Mouse (Mus musculus) MN1 (cell line): ENCODE measurements at regions not wholly inside any gene's neighbourhood (a gene's known extent, or its start where the extent isn't known, plus 50 kb on each side); places are given as distances from the start of the nearest gene placed in this dataset.
A peak's percentile ranks its signal among the peaks of the same experiment; 100 is the strongest.

Experiments used
- DNase-seq: peaks from one replicate; pipeline ENCODE4 v3.0.0-alpha.2; 2016; ENCODE audit warnings: low spot score

DNA sequence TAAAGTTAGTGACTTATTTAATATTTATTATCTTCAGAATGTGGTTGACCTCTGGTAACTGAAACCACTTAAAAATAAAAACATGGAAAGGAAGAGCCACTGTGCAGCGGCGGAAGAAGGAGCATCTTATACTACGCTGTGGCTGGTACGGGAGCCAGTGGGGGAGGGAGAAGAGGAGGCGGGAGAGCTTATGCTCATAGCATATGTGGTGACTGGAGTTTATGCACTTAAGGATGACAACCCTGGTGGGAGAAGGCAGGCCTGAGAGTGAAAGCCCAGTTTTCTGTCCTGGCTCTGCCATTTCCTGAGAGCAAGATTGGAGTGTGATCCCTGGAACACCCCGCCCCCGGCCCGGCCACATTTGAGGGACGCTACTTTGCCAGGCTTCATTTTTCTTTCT lies 145.5 kb downstream of the Tsen15 start:
- DNase-seq, result no peak

DNA sequence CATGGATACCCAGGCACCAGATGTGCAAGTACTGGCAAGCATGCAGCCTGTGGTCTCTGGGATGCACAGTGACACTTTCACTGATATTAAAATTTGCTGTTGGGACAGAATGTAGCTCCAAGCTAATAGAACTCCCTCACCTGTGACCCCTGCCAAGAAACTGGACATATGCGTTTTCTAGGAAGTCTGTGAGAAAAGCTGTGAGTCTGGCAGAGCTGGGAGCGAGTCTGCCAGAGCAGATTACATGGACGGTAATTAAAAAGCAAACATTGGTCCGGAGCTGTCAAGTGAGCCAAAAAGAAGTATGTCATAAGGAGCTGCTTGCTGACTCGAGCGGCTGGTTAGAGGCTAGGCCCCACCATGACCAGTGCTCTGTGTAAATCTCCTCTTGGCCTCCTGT lies 147.1 kb downstream of the Tsen15 start:
- peak; percentile 63 for DNase-seq

DNA sequence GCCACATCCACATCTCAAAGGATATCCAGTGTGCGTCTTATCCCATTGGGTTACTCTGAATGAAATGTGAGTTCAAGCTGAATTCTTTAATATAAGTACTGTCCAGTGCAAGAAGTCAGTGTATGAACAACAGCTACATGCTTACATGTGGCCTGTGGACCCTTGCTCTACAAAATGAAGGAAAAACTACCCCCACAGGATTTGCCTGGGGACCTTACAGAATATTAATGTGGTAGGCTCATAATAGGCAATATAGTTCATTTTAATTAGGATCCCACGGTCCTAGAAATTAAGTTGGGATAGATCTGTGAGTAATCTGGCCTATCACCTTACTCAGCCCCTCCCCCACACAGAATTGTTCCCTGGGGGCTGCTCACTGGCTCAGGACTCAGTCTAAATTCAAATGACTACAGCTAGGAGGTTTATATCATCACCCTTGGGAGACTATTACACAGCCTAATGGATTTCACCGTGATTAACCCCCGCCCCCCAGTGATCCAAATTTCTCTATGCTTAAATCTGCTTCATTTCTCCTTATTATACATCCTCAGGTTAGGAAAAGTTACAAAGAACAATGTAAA lies 145.4 kb upstream of the 1700025G04Rik start:
- no peak for DNase-seq

DNA sequence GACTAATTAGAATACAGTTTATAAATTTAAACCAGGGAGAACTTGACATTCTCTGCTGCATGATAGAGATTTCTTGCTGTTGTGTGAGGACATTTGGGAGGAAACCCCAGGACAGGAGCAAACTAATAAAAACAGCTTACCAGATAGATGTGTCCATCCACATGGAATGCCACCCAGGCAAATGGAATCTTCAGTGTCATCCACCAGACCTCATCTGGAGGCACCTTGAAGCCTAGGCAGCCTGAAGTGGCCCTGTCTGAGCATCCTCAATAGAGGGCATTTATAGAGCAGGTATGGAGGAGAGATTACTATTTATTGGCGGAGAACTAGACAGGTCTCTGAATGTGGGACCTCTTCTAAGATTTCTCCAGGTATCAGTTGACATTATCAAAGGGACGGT lies 144.8 kb upstream of the 1700025G04Rik start:
- no peak for DNase-seq

DNA sequence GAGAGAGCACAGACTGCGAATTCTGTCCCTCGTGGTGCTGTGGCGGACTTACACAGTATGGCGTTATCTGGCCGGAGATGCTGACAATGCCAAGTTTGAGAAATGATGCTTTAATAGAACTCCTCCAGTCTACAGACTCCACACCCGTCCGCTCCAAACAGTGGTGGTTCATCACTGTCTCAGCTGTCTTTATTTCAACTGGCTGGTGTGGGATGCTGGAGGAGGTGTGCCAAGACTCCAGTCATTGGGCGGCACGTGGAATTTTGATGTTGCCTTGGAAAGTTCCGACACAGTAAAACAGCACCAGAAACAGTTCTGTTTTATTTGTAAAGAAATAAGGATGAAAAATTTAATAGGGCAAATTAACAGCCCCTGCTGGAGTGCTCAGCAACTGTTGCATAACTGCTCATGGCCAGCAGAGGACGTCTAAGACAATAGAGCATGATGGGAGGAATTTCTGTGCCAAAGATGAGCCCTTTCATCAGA lies 141.8 kb upstream of the 1700025G04Rik start:
- no peak for DNase-seq

DNA sequence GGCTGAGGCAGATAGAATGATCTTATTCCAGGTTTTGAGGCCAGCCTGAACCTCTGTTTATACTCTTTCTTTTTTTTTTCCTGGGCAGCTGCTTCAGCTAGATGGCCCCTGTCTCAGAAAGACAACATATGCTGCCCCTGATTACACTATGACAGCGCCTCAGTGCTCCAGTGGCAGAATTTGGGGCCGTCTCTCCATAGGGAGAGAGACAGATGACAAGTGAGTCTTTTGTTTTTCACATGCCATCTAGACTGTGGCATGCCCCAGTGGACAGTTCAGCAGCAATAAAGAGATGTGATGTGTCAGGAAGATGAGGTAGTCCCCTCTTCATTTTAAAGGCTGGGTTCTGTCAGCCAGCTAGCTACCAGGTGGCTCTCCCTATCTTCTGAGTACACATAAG lies 139.8 kb upstream of the 1700025G04Rik start:
- DNase-seq, result no peak

DNA sequence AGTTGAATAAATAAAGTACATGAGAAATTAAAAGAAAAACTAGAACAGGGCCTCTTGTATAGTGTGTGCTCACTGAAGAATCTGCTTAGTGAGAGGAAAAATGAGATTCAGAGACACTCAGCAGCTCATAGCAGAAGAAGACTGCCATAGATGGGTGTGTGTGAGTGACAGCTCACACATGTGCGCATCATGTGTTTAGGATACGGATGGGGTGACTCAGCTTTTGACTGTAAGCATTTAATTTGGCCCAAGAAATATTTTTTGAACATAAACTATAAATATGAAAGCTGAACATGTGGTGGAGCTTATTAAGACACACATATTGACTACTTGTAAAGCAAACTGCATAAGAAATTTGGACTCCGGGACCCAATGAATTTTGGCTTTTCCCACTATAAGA lies 136.1 kb upstream of the 1700025G04Rik start:
- no peak for DNase-seq

DNA sequence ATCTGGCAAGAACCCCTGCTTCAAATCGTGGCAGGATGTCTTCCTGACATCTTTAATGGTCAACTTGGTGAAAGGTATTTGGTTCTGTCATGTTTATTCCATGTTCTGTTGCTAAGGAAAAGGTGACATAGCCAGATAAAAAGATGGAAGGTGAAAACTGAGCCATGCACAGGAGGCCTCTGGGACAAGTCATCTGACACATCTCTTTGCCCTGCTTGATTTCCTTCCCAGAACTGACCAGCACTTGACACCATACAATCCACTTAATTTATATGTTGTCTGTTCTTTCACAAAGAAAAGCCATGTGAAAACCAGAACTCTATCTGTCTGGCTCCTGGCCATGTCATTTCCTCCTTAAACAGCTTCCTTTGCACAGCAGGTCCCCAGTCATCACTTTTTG lies 133.7 kb upstream of the 1700025G04Rik start:
- no peak for DNase-seq

DNA sequence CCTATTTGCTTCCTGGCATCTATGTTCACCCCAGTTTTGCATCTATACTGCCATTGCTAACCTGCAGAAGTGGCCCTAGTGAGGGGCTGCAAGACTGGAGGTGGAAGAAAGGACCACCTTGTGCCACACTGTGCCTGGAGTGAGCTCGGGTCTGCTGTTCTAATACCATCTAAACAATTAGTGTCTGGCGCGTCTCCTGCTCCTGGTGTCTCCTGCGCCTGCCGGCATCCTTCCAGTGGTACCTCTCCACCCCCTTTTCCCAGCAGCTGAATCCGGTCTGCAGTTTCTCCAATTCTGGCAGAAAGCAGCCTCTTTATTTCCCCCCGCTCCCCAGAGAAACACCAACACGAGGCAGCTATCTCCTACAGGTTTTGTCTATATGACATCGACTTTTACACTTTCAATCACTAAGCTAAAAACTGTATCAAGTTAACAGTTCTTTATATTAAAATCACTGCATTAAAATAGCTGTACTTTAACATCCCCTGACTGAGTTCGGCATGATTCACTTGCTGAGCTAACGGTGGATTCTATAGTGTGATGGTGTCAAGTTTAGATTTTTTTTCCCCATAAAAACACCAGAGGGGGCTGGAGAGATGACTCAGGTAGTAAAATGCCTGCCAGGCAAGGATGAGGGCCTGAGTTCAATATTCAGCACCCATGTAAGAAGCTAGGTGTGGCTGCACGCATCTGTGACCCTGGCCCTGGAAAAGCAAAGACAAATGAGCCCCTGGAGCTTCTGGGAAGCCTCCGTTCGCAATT lies 131.1 kb upstream of the 1700025G04Rik start:
- DNase-seq, result no peak

DNA sequence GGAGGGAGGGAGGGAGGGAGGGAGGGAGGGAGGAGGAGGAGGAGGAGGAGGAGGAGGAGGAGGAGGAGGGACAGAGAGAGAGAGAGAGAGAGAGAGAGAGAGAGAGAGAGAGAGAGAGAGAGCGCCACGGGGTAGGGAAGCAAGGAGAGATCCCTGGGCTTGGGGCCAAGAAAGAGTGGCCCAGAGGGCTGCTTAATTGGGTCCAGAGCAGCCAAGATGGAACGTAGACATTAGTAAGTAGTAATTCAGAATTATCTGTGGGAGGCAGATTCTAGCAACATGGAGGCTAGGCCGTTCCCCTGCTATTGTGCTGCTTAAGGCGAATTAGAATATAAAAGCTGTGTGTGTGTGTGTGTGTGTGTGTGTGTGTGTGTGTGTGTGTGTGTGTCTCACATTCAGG lies 129.8 kb upstream of the 1700025G04Rik start:
- peak; percentile 68 for DNase-seq

DNA sequence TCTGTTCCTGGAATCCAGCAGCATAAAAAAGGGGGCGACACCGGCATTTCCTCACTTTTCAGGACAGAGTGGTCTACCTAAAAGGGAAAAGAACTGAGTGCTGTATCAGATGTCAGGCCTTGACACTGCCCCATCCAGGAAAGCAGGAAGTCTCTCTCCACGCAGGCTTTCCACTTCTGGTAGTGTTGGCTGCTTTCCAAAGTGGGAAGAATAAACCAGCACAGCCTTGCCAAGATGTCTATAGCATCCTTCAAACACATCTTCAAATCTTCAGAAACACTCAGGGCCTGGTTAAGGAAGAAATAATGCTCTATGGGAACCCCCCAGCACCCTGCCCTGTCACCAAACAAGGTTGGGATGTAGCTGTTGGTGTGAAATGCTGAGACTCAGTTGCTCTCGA lies 127.5 kb upstream of the 1700025G04Rik start:
- DNase-seq, result peak; percentile 49

DNA sequence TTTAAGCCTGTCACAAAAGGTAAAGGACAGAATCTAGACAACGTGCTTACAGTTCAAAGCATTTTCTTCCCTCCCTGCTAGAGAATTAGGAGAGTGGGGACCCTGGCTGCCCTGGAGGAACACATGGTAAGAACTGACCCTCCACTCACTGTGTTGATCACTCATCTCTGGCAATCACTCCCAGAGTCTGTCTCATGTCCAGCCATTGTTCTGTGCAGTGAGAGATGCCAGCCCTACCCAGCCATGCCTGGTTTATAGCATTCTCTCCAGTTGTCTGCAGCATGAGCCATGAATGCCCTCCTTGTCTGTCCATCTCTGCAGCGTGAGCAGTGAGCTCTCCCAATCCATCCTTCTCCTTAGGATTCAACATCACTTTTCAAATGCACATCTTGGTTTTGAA lies 124.5 kb upstream of the 1700025G04Rik start:
- peak; percentile 33 for DNase-seq

DNA sequence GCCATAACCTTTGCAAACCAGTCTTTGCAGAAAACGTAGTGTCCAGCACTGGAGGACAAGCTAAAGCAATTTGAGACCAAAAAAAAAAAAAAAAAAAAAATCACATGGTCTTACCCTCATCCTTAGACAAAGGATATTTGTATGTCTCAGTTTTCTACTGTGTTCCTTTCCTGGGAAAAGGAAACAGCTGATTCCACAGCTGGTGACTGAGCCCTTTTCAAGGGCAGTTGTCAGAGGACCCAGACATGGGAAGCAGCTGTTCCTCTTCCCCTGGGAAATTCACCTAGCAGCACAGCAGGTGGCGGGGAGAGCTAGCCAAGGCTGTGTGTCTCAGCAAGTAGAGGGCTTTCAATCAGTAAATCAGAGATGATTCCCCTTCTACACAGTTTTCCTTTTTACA lies 113.3 kb upstream of the 1700025G04Rik start:
- DNase-seq, result no peak

DNA sequence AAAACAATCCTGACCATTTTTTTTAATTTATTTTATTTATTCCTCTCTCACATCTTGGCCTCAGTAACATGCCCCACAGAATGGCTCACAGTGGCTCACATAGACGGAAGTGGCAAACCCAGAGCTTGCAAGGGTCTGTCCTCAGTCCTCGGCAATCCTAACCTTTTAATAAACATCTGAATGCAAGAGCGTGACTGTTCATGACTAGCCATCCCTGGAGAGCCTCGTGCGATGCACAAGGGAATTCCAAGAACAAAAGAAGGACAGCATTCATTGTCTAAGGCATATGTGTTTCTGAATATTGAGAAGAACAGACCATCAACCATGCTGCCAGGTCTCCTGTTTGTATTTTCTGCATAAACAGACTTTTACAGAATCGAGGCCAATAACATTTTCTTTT lies 98.8 kb upstream of the 1700025G04Rik start:
- DNase-seq, result peak; percentile 30

DNA sequence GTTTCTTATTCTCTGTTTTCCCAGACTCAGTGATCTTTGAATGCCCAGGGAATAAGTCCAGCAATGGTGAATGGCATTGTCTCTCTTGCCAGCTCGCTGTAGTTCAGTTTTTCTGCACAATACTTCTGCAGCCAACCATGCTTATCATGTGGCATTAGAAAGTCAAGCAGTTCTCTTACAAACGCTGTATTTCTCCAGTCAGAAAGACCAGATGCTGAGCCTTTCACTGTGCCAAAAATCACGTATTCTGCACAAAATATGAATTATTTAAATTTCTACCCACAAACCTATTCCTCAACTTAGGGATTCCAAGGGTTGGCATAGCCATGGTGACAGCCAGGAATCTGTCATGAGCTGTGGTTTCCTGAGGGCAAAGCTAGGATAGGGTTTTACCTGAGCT lies 95.0 kb upstream of the 1700025G04Rik start:
- DNase-seq, result no peak

DNA sequence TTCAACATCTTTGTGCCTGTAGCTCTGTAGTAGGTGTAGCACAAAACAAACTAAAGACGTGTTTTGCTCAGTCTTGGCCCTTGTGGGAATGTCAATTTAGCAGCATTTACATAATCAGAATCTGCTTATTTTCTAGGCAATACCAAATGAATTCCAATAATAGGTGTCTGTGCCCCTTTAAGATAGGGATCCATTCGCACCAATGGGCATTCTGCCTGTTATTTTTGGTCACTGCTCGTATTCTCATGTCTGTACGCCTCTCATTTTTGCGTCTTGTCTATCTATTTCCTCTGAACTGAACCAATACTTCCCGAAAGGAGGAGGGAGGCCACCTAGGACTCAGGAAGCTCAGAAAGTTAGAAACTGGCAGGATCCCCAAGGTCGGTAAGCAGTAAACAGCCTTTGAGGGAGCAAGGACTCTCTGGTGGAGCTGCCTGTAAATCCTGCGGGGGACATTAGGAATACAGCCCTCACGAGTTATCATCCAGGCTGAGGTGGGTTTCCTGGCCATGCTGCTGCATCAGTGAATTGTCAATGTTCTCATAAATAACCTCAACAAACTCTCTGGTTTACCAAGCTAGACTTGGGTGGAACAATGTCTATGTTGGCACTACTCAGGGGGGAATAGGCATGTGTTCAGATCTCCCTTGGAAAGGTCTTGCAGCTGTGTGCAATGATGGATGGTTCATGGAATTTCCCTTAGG lies 86.5 kb upstream of the 1700025G04Rik start:
- no peak for DNase-seq

DNA sequence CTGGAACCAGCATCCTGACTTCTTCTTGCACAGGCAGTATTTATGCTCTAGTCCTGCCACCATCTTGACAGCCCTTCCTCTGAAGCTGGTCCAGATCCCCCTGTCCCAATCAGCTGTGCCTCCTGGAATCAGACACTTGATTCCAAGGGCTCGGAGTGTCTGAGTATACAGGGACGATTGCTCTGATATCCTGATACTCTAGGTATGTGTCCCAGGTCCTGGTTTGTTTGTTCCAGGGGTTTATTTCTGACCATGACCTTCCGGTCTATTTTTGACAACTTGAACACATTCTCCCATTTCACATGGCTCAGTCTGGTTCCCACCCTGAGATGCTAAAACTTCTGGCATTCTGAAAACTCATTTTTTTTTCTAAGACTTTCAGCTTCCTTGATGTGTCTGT lies 85.8 kb upstream of the 1700025G04Rik start:
- DNase-seq, result no peak

DNA sequence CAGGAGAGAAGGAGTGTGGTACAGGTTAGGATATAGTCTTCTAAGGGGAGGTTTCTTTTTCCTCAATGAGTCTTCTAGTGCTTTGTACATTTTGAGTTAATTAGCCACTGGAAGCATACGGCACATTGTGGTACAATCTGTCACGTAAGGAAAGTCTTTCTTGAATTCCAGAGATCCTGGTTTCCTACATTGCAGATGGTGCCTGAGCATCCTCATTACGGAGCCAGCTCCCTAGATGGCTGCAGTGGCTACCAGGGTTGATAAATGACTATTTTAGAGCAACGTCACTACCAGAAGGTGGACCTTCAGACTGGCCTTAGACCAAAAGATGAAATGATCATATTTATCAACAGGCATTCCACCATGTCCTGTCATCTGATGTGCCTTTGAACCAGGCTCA lies 84.5 kb upstream of the 1700025G04Rik start:
- DNase-seq, result no peak

DNA sequence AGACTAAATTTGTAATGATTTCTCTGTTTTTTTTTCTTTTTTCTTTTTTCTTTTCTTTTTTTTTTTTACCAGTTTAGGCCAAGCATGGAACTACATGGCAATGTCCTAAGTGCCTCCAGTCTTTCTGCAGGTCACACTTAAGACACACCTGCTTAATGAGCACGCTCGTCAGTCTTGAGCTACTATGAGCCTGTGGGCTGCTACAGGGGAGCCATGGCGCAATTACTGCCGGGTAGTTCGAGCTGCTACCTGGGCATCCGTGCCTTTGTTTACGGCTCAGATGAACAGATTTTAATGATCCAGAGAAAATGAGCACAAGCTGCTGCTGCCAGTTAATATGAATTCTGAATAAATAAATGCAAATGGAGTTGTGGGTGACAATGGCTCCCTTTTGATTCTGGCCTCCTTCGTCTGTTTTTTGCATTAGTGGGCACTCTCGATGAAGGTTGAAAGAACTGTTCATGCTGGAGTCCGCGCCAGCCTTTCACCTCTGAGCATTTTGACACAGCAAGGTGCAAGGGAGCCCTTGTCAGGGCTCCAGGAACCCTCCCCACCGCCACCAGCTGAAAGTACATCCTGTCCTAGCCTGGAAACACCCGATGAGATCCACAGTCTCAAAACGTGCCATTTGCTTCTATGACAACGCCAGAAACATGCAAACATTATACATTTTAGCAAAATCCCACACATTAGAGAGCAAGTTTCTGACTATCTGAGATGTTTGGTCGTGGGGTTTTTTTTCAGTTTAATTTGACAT lies 81.3 kb upstream of the 1700025G04Rik start:
- no peak for DNase-seq

DNA sequence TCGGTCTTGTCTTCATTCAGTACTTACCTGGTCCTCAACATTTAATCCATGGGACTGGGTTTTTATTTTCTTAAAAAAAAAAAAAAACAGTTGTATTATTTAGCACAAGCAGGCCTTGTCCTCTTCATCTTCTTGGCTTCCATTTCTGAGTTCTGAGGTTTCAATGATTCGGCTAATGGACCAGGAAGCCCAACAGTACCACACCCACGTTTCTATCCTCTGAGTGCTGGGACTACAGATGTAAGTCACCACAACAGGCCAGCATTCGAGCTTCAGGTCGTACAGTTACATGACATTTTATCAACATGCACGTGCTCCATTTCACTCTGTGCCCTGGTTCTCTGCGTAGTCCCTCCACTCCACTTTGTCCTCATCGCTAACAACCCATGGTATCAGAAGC lies 80.7 kb upstream of the 1700025G04Rik start:
- DNase-seq, result no peak

DNA sequence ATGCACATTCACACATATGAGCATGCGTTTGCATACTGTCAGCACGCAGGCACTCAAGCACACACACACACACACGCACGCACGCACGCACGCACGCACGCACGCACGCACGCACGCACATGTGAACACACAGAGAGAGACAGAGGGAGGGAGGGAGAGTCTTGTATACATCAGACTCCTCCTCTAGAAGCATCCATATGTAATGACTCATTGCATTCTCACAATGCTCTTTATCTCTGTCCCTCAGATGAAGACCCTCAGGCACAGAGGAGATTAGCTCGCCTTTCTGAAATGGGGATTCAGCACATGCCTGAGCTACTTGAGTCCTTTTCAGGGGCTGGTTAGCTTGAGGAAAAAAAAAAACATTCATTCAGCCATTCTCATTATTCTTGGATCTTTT lies 79.6 kb upstream of the 1700025G04Rik start:
- DNase-seq, result no peak

DNA sequence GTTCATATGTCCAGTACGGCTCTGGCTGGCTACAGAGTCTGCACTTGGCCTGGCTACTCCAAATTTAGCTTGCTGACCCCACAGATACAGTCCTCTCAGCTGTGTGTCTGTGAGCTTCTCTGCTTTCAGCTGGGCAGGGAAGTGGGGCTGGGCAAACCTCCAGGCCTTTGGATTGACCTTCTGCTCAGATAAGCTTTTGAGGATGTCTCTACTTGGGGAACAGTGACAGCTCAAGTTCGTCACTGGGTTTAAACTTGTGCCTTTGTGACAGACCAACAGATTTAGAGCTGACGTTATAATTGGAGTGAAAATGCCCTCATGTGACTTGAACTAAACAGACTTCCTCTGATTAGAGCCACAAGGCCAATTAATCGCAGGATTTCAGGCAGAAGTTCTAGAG lies 78.4 kb upstream of the 1700025G04Rik start:
- peak; percentile 19 for DNase-seq

DNA sequence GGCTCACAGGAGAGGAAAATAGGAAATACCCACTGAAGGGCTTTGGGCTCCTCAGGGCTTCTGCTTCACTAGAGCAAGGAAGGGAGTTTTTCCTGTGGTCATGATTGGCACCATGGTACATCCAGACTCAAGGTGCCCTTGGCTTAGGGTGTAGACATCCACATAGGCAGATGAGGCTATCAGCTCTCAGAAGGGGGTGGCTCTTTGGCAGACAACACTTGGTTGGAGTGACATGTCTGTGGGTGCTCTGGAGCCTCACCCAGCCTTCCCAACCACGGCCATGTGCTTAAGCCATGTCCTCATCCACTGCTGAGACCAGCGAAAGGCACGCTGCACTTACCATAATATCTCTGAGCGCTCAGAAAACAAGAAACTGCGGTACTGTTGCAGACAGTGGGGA lies 77.8 kb upstream of the 1700025G04Rik start:
- no peak for DNase-seq
